Mouse (Mus musculus): ENCODE data around the gene BC107364. TPM values are rescaled to one million over a fixed set of nuclear protein-coding genes. Genes with fewer than 3 reads are reported as not detected.
A peak's percentile ranks its signal among the peaks of the same experiment; 100 is the strongest.
"Not testable (repeated sequence)": the region's sequence is repeated elsewhere in the genome, so short reads cannot be mapped to it uniquely, and the experiment has no call there.

BC107364 gene
- total RNA-seq, 2 experiments from 2014 or later = not detected

DNA sequence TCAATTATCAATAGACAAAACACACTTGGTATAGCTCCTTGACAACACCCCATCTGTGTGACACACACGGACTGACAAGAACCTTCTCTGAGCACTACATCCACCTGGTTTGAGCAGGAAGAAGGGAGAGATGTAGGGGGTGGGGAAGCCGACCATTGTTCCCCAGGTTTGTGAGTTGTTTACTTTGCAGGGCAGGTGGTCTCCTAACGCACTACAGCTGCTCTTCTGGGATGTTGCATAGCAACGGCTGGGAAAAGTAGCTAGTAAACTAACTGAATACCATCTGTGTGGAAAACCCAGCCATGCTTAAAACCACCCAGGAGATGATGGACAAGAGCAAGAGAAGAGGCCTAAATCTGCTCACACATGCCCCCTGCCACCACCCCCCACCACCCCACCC lies 27.7 kb downstream of the BC107364 start:
- intact Hi-C loops (cut with DNase I); DNase-seq (ENCODE audit: extremely low spot score in 1 of 2, low spot score in 2 of 2): not testable (repeated sequence)

- DNase-seq (ENCODE audit: extremely low spot score in 1 of 2, low spot score in 2 of 2) = no peak
- intact Hi-C loops (cut with DNase I) = no loop called here
These were observed 28.2 kb downstream of the BC107364 start for GRCm38 (mm10) chr3:96423889-96424288.

DNA sequence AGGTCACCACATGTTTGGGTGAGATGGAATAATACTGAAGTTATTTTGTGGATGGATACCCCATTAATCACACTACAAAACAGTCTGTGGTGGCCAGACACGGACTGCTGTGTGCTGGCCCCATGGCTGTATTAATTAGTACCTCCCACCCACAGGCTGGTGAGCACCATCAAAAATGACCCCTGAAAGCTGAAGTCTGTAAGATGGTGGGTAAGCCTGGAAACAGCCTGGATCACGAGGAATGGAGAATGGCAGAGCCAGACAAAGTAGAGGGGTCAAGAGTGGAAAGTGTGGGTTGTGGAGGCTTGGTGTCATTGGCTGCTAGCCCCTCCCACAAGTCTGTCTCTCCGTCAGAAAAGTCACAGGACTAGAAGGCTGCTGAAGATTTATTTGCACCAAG lies 31.3 kb downstream of the BC107364 start:
- intact Hi-C loops (cut with DNase I) = no loop called here
- no peak for DNase-seq (ENCODE audit: extremely low spot score in 1 of 2, low spot score in 2 of 2)

DNA sequence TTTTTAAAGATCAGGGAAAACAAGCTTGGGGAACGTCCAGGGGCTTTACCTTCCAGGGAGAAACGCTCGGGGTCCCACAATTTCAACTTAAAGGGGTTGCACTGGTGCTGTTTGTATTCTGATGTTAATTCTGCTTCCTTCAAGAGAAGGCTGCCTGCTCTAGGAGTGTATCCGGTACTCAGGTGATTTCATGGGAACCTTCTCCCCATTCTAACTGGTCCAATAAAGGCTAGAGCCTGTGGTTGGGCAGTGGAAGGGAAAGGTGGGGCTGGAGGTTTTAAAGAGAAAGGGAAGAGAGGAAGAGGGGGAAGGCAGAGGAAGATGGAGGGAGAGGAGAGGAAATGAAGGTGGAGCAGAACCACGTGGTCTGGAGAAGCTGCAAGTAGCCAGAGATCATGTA lies 33.2 kb downstream of the BC107364 start:
- DNase-seq (ENCODE audit: extremely low spot score in 1 of 2, low spot score in 2 of 2); intact Hi-C loops (cut with DNase I): not testable (repeated sequence)

DNA sequence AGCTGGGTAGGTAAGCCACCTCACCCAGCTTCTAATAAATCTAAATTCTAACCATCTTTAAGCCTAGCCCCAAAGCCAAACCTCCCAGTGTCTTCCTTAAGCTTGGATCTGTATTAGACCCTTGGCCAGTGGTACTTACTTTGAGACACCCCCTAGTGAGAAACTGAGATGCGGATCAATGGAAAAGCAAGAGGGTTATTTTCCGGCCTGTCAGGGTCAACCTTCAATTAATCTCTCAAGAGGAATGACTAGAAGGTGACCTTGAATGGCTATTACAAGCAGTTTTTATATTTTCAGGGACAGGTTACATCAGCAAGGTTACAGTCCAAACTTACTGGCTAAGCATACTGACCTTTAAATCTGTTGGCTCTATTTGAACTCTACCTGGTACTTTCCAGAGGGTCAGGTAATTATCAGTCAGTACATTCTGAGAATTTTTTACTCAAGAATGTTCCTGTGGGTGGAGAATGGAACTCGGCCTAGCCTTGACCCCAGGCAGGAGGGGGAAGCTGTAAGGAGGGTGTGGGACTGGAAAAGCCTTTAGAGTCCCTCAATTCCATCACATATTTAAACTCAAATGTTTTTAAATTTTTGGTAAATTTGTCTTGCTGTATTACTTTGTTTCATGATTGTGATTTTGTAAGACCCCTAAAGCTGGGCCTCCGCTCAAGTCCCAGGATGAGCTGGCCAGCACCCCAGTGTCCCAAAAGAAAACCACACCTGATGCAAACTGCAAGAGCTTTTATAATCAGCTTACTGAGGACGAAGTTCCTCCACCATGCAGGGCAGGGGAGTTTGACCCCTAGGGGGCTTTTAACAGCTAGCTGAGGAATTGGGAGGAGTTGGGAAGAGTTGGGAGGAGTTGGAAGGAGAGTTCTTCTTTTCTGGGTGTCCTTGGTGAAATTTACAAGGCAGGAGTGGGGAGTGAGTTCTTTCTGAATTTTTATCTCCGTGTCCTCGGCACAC lies 34.0 kb downstream of the BC107364 start:
- intact Hi-C loops (cut with DNase I) = no loop called here
- DNase-seq (ENCODE audit: extremely low spot score in 1 of 2, low spot score in 2 of 2) = no peak

- DNase-seq (ENCODE audit: extremely low spot score in 1 of 2, low spot score in 2 of 2) = no peak
- intact Hi-C loops (cut with DNase I) = no loop called here
These were observed 35.5 kb downstream of the BC107364 start for GRCm38 (mm10) chr3:96416595-96416994.

GRCm38 (mm10) chr3:96416056-96416455 lies 36.0 kb downstream of the BC107364 start:
- DNase-seq (ENCODE audit: extremely low spot score in 1 of 2, low spot score in 2 of 2) = no peak
- intact Hi-C loops (cut with DNase I) = no loop called here

GRCm38 (mm10) chr3:96414951-96415327 lies 37.2 kb downstream of the BC107364 start:
- intact Hi-C loops (cut with DNase I) = no loop called here
- no peak for DNase-seq (ENCODE audit: extremely low spot score in 1 of 2, low spot score in 2 of 2)

DNA sequence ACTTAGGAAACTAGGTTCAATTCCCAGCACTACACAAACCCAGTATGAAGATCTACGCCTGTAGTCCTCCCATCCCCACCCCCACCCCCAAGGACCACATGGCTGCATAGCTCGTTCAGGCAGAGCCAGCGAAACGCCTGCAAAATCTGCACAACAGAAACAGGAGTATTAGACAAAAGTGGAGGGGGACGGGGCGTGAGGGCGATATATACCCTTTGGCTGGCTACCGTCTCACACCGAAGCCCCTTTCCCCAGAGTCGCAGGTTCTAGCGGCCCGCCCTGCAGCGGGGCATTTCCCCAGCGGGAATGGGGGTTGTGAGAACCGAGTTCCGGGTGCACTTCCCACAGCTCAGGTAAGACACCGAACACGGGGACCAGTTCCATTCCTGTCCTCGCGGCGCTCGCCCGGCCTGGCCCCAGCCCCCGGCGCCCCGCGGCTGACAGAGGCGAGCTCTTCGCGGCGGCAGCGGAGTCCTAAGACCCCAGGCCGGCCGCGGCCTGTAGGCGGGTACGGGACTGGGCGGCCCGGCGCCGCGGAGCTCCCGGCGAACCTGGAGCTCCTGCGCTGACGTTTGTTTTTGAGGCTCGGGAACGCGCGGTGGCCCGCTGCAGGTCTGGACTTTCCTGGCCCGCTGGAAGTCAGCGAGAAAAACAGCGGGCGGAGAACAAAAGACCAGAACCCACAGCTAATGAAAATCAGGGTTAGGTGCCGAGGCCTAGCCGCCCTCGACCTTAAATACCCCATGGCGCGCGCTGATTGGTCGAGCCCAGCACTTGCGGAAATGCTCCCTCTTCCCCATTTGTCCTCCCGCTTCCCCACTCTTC lies 37.8 kb downstream of the BC107364 start:
- DNase-seq (ENCODE audit: extremely low spot score in 1 of 2, low spot score in 2 of 2) = peak; percentile 71 to 76
- intact Hi-C loops (cut with DNase I) = no loop called here

DNA sequence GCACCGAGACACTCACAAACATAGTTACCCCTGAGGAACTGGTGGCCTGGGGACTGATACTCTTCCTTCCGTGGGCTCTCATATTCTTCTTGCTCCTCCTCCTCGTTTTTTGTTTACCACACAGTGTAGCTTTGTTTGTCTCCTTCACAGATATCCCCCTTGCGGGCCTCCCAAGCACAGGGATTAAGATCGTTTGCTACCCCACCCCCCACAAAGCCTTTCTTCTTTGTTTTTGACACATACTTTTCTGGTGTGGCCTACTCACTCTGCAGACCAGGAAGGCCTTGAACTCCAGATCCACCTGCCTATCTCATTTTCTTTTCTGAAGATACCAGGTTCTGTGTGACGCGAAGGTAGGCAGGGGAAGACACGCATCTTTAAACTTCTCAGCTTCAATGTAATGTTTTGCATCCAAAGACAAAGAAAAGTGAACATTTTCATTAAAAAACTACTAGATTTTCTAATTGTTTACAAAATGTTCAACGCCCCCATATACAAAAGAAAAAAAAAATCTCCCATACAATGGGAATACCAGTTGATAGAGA lies 38.5 kb downstream of the BC107364 start:
- intact Hi-C loops (cut with DNase I) = no loop called here
- no peak for DNase-seq (ENCODE audit: extremely low spot score in 1 of 2, low spot score in 2 of 2)

DNA sequence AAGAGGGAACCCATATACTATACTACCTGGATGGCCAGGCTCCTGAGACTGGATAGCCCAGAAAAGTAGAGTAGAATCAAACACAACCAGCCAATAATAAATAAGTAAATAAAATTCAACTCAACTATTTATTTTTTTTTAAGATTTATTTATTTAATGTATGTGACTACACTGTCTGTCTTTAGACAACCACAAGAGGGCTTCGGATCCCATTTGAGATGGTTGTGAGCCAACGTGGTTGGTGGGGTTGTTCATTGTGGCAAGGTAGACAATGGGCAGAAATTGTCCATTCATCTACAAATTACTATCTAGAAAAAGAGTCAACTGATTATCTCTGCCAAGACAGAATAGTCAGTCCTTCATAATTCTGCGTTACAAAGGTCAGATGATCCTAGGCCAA lies 40.3 kb downstream of the BC107364 start:
- DNase-seq (ENCODE audit: extremely low spot score in 1 of 2, low spot score in 2 of 2) = no peak
- intact Hi-C loops (cut with DNase I) = no loop called here

DNA sequence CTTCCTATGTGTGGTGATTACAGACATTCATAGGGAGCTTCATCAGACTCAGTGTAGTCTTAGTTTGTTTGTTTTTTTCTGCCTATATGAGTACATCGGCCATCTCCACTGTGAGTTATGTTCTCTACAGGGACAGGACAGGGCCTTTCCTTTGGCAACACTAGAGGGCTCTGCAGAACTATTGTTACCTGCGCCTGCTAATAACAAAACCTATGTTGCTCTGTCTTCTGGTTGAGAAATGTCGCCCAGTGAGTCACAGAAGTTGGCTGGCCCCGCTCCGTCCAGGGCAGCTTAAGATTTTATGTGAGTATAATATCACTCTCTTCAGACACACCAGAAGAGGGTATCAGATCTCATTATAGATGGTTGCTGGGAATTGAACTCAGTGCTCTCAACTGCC lies 41.1 kb downstream of the BC107364 start:
- DNase-seq (ENCODE audit: extremely low spot score in 1 of 2, low spot score in 2 of 2) = no peak
- intact Hi-C loops (cut with DNase I) = no loop called here

DNA sequence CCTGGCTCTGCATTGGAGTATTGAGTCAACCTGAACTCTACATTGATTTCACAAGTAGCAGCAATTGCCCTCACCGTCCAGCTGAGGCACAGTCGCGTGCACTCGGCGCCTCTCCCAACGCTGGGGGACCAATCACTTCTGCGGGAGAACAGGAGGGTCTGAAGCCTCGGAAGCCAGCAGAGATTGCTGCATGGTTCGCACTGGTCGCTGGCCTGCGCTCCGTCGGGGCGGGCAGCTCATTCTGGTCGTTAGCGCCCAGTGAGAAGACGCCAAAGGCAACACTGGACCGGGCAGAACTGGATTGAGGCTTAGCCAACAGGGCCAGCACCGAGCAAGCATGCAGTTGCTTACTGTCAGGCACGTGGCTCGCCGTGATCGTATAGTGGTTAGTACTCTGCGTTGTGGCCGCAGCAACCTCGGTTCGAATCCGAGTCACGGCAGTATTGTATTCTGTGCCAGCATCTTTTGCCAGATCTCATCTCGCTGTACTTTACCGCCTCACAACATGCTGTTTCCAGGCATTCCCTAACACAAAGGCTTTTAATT lies 42.3 kb downstream of the BC107364 start:
- intact Hi-C loops (cut with DNase I) = no loop called here
- no peak for DNase-seq (ENCODE audit: extremely low spot score in 1 of 2, low spot score in 2 of 2)

DNA sequence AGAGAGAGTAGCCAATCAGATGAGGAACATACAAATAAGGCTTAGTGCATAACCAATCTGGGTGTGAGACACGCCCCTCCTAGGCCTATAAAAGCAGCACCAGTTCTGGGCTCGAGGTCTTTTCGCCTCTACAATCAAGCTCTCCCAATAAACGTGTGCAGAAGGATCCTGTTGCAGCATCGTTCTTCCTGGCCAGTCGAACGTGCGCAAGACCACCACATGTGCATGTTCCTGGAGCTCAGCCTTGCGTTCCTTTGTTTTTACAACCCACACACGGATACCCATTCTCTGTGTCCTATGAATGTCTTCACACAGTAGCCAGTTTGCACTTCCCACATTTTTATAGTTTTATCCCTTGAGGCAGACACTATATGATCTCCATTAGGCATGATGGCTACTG lies 44.0 kb downstream of the BC107364 start:
- DNase-seq (ENCODE audit: extremely low spot score in 1 of 2, low spot score in 2 of 2); intact Hi-C loops (cut with DNase I): not testable (repeated sequence)

DNA sequence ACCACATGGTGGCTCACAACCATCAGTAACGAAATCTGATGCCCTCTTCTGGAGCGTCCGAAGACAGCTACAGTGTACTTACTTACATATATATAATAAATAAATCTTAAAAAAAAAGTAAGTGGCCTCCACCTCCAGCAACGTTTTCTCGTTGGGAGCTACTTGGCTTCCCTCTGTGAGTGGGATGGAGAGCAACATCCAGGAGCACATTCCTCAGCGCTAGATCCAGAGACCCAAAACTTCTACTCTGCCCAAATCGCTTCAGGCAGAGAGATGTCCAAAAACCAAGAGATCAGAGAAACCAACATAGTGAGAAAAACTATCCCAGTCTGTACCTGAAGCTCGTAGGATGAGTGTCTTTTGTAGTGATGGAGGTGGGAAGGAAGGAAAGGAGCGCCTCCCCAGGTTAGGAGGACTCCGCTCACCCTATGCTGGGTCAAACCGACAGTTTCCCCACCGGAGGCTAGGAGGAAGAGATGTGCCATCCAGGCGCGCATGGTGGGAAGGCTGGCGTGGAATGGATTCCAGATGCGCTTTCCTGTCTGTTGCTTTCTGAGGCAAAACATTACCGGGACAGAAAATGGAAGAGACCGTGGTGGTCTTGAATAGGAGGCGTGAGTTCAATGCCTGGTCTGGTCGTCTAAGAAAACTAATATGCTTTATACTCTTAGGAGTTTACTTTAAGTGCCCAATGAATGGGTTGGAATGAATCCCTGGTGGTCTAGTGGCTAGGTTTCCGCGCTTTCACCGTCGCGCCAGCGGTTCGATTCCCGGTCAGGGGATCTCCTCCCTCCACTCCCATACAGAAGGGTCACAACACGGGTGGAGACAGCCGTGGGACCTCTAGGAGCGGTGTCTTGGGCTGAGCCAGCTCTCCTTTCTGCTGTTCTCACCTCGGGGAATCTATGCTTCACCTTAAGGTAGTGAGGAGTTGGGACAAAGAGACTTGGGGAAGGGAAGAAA lies 46.3 kb downstream of the BC107364 start:
- no peak for DNase-seq (ENCODE audit: extremely low spot score in 1 of 2, low spot score in 2 of 2)
- intact Hi-C loops (cut with DNase I) = no loop called here

- intact Hi-C loops (cut with DNase I) = no loop called here
- DNase-seq (ENCODE audit: extremely low spot score in 1 of 2, low spot score in 2 of 2) = no peak
These were observed 47.1 kb downstream of the BC107364 start for GRCm38 (mm10) chr3:96405004-96405403.

- peak in 1 of 2 experiments; percentile 34 for DNase-seq (ENCODE audit: extremely low spot score in 1 of 2, low spot score in 2 of 2)
- intact Hi-C loops (cut with DNase I) = no loop called here
These were observed 47.7 kb downstream of the BC107364 start for GRCm38 (mm10) chr3:96404450-96404849.

DNA sequence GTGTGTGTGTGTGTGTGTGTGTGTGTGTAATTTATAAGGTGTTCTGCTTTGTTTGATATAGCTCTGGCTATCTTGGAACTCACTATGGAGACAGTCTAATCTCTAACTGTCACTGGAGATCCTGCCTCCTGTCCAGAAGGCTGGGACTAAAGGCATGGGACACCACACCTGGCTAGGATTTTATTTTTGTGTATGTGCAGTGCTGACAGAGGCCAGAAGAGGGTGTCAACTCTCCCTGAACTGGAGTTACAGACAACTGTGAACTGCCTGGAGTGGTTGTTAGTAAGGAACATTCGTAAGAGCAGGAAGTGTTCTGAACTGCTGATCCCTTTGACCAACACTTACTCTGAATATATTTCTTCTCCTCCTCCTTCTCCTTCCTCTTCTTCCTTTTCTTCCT lies 49.1 kb downstream of the BC107364 start:
- DNase-seq (ENCODE audit: extremely low spot score in 1 of 2, low spot score in 2 of 2) = no peak
- intact Hi-C loops (cut with DNase I) = no loop called here
